Mouse (Mus musculus): ENCODE measurements around the gene Efna1. TPM values are rescaled to one million over a fixed set of nuclear protein-coding genes. Genes with fewer than 3 reads are reported as not detected.

Efna1 gene
- 8.3 and 9.5 TPM in 2 replicates for polyA plus RNA-seq (2015; fragmentation: Nextera tagmentation; extraction: Ambion mirVana)

GRCm38 (mm10) chr3:89280606-89281511, at the start of gene Efna1:
Gene Efna1, minus strand, starts transcription at chr3:89281142.
- Histone ChIP-seq H3K27ac (ENCODE audit: low read length) (peak within 1 kb of the TSS; percentile 41; the same call in 1 of the 2 replicates), H3K4me2 (ENCODE audit: low read length) (peak within 1 kb of the TSS; percentile 98), H3K9me3 (ENCODE audit: control insufficient read depth, low read length) (no peaks in the 10 kb centered on the region), H3K36me3 (ENCODE audit: control insufficient read depth, insufficient read depth) (no peaks in the 10 kb centered on the region), H3K9ac (replicated peaks; ENCODE audit: low read depth, low read length) (peak within 1 kb of the TSS; percentile 63), H3K4me3 (replicated peaks; ENCODE audit: low read length) (peak within 1 kb of the TSS; percentile 56), H3K27me3 (replicated peaks; ENCODE audit: control insufficient read depth, insufficient read depth, low read length) (peaks cover 2% of the 10 kb centered on the region; the same call in 1 of the 2 replicates), H3K4me1 (replicated peaks; ENCODE audit: control insufficient read depth, insufficient read depth, low read length) (peaks cover 36% of the 10 kb centered on the region)
- peak; percentile 36 for ATAC-seq
- WGBS = under 1% methylated on average over 52 of the region's 52 CpGs

GRCm38 (mm10) chr3:89330346-89330745, 49.4 kb upstream of the Efna1 start:
- WGBS = 31% methylated on average over 3 of the region's 3 CpGs
- no peak overlapping the region for H3K4me2 ChIP-seq (ENCODE audit: low read length)
- no peaks in the 10 kb centered on the region for H3K9me3 ChIP-seq (ENCODE audit: control insufficient read depth, low read length)
- H3K27ac ChIP-seq (ENCODE audit: low read length) = no peak overlapping the region
- no peak overlapping the region for H3K4me3 ChIP-seq (replicated peaks; ENCODE audit: low read length)
- peaks cover 24% of the 10 kb centered on the region for H3K4me1 ChIP-seq (replicated peaks; ENCODE audit: control insufficient read depth, insufficient read depth, low read length)
- H3K9ac ChIP-seq (replicated peaks; ENCODE audit: low read depth, low read length) = no peak overlapping the region
- H3K36me3 ChIP-seq (ENCODE audit: control insufficient read depth, insufficient read depth) = no peaks in the 10 kb centered on the region
- ATAC-seq = no peak
- H3K27me3 ChIP-seq (replicated peaks; ENCODE audit: control insufficient read depth, insufficient read depth, low read length) = no peaks in the 10 kb centered on the region

GRCm38 (mm10) chr3:89328623-89329022, 47.7 kb upstream of the Efna1 start:
- Histone ChIP-seq H3K4me1 (replicated peaks; ENCODE audit: control insufficient read depth, insufficient read depth, low read length) (peaks cover 24% of the 10 kb centered on the region), H3K4me2 (ENCODE audit: low read length) (no peak overlapping the region), H3K27me3 (replicated peaks; ENCODE audit: control insufficient read depth, insufficient read depth, low read length) (0 out of 2 replicates have a peak, but pooled peaks cover 2% of the 10 kb centered on the region), H3K36me3 (ENCODE audit: control insufficient read depth, insufficient read depth) (no peaks in the 10 kb centered on the region), H3K9ac (replicated peaks; ENCODE audit: low read depth, low read length) (no peak overlapping the region), H3K9me3 (ENCODE audit: control insufficient read depth, low read length) (no peaks in the 10 kb centered on the region), H3K27ac (ENCODE audit: low read length) (no peak overlapping the region), H3K4me3 (replicated peaks; ENCODE audit: low read length) (no peak overlapping the region)
- whole genome bisulfite sequencing = 20% methylated on average over 4 of the region's 4 CpGs
- no peak for ATAC-seq

- Histone ChIP-seq H3K9ac (replicated peaks; ENCODE audit: low read depth, low read length) (no peak overlapping the region), H3K4me2 (ENCODE audit: low read length) (no peak overlapping the region), H3K4me3 (replicated peaks; ENCODE audit: low read length) (no peak overlapping the region), H3K27me3 (replicated peaks; ENCODE audit: control insufficient read depth, insufficient read depth, low read length) (0 out of 2 replicates have a peak, but pooled peaks cover 2% of the 10 kb centered on the region), H3K9me3 (ENCODE audit: control insufficient read depth, low read length) (no peaks in the 10 kb centered on the region), H3K36me3 (ENCODE audit: control insufficient read depth, insufficient read depth) (no peaks in the 10 kb centered on the region), H3K27ac (ENCODE audit: low read length) (no peak overlapping the region), H3K4me1 (replicated peaks; ENCODE audit: control insufficient read depth, insufficient read depth, low read length) (peaks cover 16% of the 10 kb centered on the region)
- 61% methylated on average over 9 of the region's 9 CpGs for WGBS
- no peak for ATAC-seq
Measured at GRCm38 (mm10) chr3:89327371-89327870, 46.5 kb upstream of the Efna1 start.

- no peak overlapping the region for H3K4me2 ChIP-seq (ENCODE audit: low read length)
- no peak overlapping the region for H3K9ac ChIP-seq (replicated peaks; ENCODE audit: low read depth, low read length)
- H3K27ac ChIP-seq (ENCODE audit: low read length) = no peak overlapping the region
- ATAC-seq = no peak
- 0 out of 2 replicates have a peak, but pooled peaks cover 2% of the 10 kb centered on the region for H3K27me3 ChIP-seq (replicated peaks; ENCODE audit: control insufficient read depth, insufficient read depth, low read length)
- peaks cover 17% of the 10 kb centered on the region for H3K4me1 ChIP-seq (replicated peaks; ENCODE audit: control insufficient read depth, insufficient read depth, low read length)
- no peaks in the 10 kb centered on the region for H3K36me3 ChIP-seq (ENCODE audit: control insufficient read depth, insufficient read depth)
- no peaks in the 10 kb centered on the region for H3K9me3 ChIP-seq (ENCODE audit: control insufficient read depth, low read length)
- WGBS = 91% methylated on average over 8 of the region's 8 CpGs
- H3K4me3 ChIP-seq (replicated peaks; ENCODE audit: low read length) = no peak overlapping the region
Measured at GRCm38 (mm10) chr3:89325882-89326281, 44.9 kb upstream of the Efna1 start.

- peak within 1 kb of the TSS; percentile 52 for H3K4me3 ChIP-seq (replicated peaks; ENCODE audit: low read length)
- peak within 1 kb of the TSS; percentile 67 for H3K9ac ChIP-seq (replicated peaks; ENCODE audit: low read depth, low read length)
- peak; percentile 51 for ATAC-seq
- H3K36me3 ChIP-seq (ENCODE audit: control insufficient read depth, insufficient read depth) = no peaks in the 10 kb centered on the region
- peaks cover 17% of the 10 kb centered on the region for H3K27me3 ChIP-seq (replicated peaks; ENCODE audit: control insufficient read depth, insufficient read depth, low read length)
- peak within 1 kb of the TSS; percentile 86 for H3K4me2 ChIP-seq (ENCODE audit: low read length)
- H3K9me3 ChIP-seq (ENCODE audit: control insufficient read depth, low read length) = no peaks in the 10 kb centered on the region
- H3K27ac ChIP-seq (ENCODE audit: low read length) = peak within 1 kb of the TSS; percentile 83
- peaks cover 39% of the 10 kb centered on the region for H3K4me1 ChIP-seq (replicated peaks; ENCODE audit: control insufficient read depth, insufficient read depth, low read length)
- WGBS = under 1% methylated on average over 50 of the region's 53 CpGs
Measured at GRCm38 (mm10) chr3:89322514-89323165, 41.7 kb upstream of the Efna1 start, which contains the start of gene Efna3. Gene Efna3, minus strand, starts transcription at chr3:89322965.

- Histone ChIP-seq H3K4me2 (ENCODE audit: low read length) (peak overlapping the region; percentile 86), H3K4me3 (replicated peaks; ENCODE audit: low read length) (peak overlapping the region; percentile 52), H3K4me1 (replicated peaks; ENCODE audit: control insufficient read depth, insufficient read depth, low read length) (peaks cover 44% of the 10 kb centered on the region), H3K36me3 (ENCODE audit: control insufficient read depth, insufficient read depth) (no peaks in the 10 kb centered on the region), H3K9me3 (ENCODE audit: control insufficient read depth, low read length) (no peaks in the 10 kb centered on the region), H3K27ac (ENCODE audit: low read length) (peak overlapping the region; percentile 83), H3K9ac (replicated peaks; ENCODE audit: low read depth, low read length) (peak overlapping the region; percentile 67), H3K27me3 (replicated peaks; ENCODE audit: control insufficient read depth, insufficient read depth, low read length) (peaks cover 17% of the 10 kb centered on the region)
- under 1% methylated on average over 14 of the region's 14 CpGs for WGBS
- ATAC-seq = peak; percentile 0; the same call in 1 of the 2 replicates
Measured at GRCm38 (mm10) chr3:89322131-89322500, 41.2 kb upstream of the Efna1 start.

GRCm38 (mm10) chr3:89321183-89322130, 40.5 kb upstream of the Efna1 start:
- Histone ChIP-seq H3K9ac (replicated peaks; ENCODE audit: low read depth, low read length) (peak overlapping the region; percentile 67), H3K27me3 (replicated peaks; ENCODE audit: control insufficient read depth, insufficient read depth, low read length) (peaks cover 17% of the 10 kb centered on the region), H3K4me2 (ENCODE audit: low read length) (peak overlapping the region; percentile 86), H3K4me1 (replicated peaks; ENCODE audit: control insufficient read depth, insufficient read depth, low read length) (peaks cover 50% of the 10 kb centered on the region), H3K9me3 (ENCODE audit: control insufficient read depth, low read length) (no peaks in the 10 kb centered on the region), H3K27ac (ENCODE audit: low read length) (peak overlapping the region; percentile 83), H3K4me3 (replicated peaks; ENCODE audit: low read length) (peak overlapping the region; percentile 52), H3K36me3 (ENCODE audit: control insufficient read depth, insufficient read depth) (no peaks in the 10 kb centered on the region)
- 1% methylated on average over 66 of the region's 66 CpGs for WGBS
- peak; percentile 4; the same call in 1 of the 2 replicates for ATAC-seq
